ENCODE assay signal across 8 mouse cellular contexts in the genomic region with DNA sequence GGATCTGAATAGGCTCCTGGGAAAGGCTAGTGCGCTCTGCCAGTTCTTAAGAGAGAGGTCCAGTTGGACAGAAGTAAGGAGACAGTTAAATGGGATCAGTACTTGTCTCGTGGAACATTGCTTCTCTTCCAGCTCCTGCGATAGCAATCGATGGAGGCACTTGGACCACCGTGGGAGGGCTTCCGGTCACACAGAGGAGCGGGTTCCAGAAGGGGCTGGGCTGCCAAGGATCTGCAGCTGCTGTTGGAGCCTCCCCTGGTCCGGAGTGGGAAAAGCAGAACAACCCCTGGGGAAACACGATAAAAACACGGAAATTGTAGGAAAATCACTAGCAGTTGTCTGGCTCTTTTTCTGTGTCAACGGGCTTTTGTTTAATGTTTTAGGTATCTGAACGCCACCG.
DNase-seq lines count a peak whose midpoint lies in the region; ATAC-seq lines count a peak whose summit lies in the region.

No protein-coding gene starts in this region.

- peaks cover 31% of the 10 kb centered on the region for H3K4me1 ChIP-seq in embryonic facial prominence, embryonic 15.5 days
- peaks cover 15% of the 10 kb centered on the region for H3K4me1 ChIP-seq in heart, embryonic 15.5 days (replicated peaks)
- H3K4me1 ChIP-seq in kidney, embryonic 15.5 days: peaks cover 32% of the 10 kb centered on the region
- H3K4me1 ChIP-seq in lung, embryonic 15.5 days: peaks cover 30% of the 10 kb centered on the region

- no peaks in the 10 kb centered on the region for H3K9me3 ChIP-seq in embryonic facial prominence, embryonic 15.5 days (replicated peaks)
- H3K9me3 ChIP-seq in heart, embryonic 15.5 days (replicated peaks): no peaks in the 10 kb centered on the region
- no peaks in the 10 kb centered on the region for H3K9me3 ChIP-seq in kidney, embryonic 15.5 days (replicated peaks)
- H3K9me3 ChIP-seq in lung, embryonic 15.5 days: no peaks in the 10 kb centered on the region

- peak overlapping the region; percentile 9 for H3K4me3 ChIP-seq in embryonic facial prominence, embryonic 15.5 days (replicated peaks)
- H3K4me3 ChIP-seq in heart, embryonic 15.5 days: peak overlapping the region; percentile 21; the same call in 1 of the 2 replicates
- peak overlapping the region; percentile 18 for H3K4me3 ChIP-seq in kidney, embryonic 15.5 days (replicated peaks)
- H3K4me3 ChIP-seq in lung, embryonic 15.5 days: no peak overlapping the region

- 26% methylated on average over 13 of the region's 13 CpGs for WGBS in embryonic facial prominence, embryonic 15.5 days
- 36% methylated on average over 13 of the region's 13 CpGs for WGBS in heart, embryonic 15.5 days
- WGBS in kidney, embryonic 15.5 days: 22% methylated on average over 13 of the region's 13 CpGs
- WGBS in lung, embryonic 15.5 days: 14% methylated on average over 13 of the region's 13 CpGs

- ATAC-seq in embryonic facial prominence, embryonic 15.5 days (ENCODE audit: insufficient number of reproducible peaks, low FRiP score, low TSS enrichment, low read depth): peak; percentile 72; the same call in 1 of the 2 replicates
- ATAC-seq in heart, embryonic 15.5 days (replicated peaks; ENCODE audit: insufficient number of reproducible peaks, insufficient read depth, low FRiP score, low read depth): peak; percentile 72
- ATAC-seq in kidney, embryonic 15.5 days (replicated peaks; ENCODE audit: low FRiP score): 0 out of 2 replicates have a peak, but pooled peaks have one; percentile 47
- ATAC-seq in lung, embryonic 15.5 days (ENCODE audit: borderline replicate concordance, extremely low read depth, low FRiP score, low TSS enrichment): peak; percentile 84; the same call in 1 of the 2 replicates

- H3K4me2 ChIP-seq in embryonic facial prominence, embryonic 15.5 days (replicated peaks): peak overlapping the region; percentile 17
- peak overlapping the region; percentile 48 for H3K4me2 ChIP-seq in heart, embryonic 15.5 days
- peak overlapping the region; percentile 47 for H3K4me2 ChIP-seq in kidney, embryonic 15.5 days
- H3K4me2 ChIP-seq in lung, embryonic 15.5 days: peak overlapping the region; percentile 42

- DNase-seq in embryo, embryonic 10 days (ENCODE audit: low spot score): peak; percentile 46
- no peak for DNase-seq in embryo, embryonic 9.5 days (ENCODE audit: extremely low spot score)
- DNase-seq in right cerebral cortex, postnatal 25 days: peak; percentile 12
- no peak for DNase-seq in spleen, postnatal 14 days (ENCODE audit: low spot score in 2 of 2)

- H3K9ac ChIP-seq in embryonic facial prominence, embryonic 15.5 days: no peak overlapping the region
- H3K9ac ChIP-seq in heart, embryonic 15.5 days: no peak overlapping the region
- H3K9ac ChIP-seq in kidney, embryonic 15.5 days: no peak overlapping the region
- H3K9ac ChIP-seq in lung, embryonic 15.5 days: no peak overlapping the region

- no peaks in the 10 kb centered on the region for H3K36me3 ChIP-seq in embryonic facial prominence, embryonic 15.5 days
- H3K36me3 ChIP-seq in heart, embryonic 15.5 days: no peaks in the 10 kb centered on the region
- H3K36me3 ChIP-seq in kidney, embryonic 15.5 days: no peaks in the 10 kb centered on the region
- no peaks in the 10 kb centered on the region for H3K36me3 ChIP-seq in lung, embryonic 15.5 days

- no peak overlapping the region; the same call in 1 of the 2 replicates for H3K27ac ChIP-seq in embryonic facial prominence, embryonic 15.5 days (replicated peaks)
- peak overlapping the region; percentile 37; the same call in 1 of the 2 replicates for H3K27ac ChIP-seq in heart, embryonic 15.5 days
- H3K27ac ChIP-seq in kidney, embryonic 15.5 days: peak overlapping the region; percentile 64
- peak overlapping the region; percentile 63 for H3K27ac ChIP-seq in lung, embryonic 15.5 days

- H3K27me3 ChIP-seq in embryonic facial prominence, embryonic 15.5 days: no peaks in the 10 kb centered on the region
- no peaks in the 10 kb centered on the region for H3K27me3 ChIP-seq in heart, embryonic 15.5 days
- H3K27me3 ChIP-seq in kidney, embryonic 15.5 days: no peaks in the 10 kb centered on the region
- H3K27me3 ChIP-seq in lung, embryonic 15.5 days: no peaks in the 10 kb centered on the region

Comparison
In these comparisons a context has a peak if more than half of its experiments do, and no peak if none do; other contexts are left out.
1. DNase-seq: peak in embryo, embryonic 10 days (single experiment) and right cerebral cortex, postnatal 25 days (single experiment); none in embryo, embryonic 9.5 days (single experiment) and spleen, postnatal 14 days (0 of 2).
2. Peak in every context shown above with its lines, with median percentiles within 50 percentile points of each other: ATAC-seq and H3K4me2 ChIP-seq.